In genomic region chr11:89232884-89233480, GRCm38 (mm10) we compare ENCODE assay signal across 16 mouse cellular contexts.
A peak's percentile ranks its signal among the peaks of the same experiment; 100 is the strongest.
DNase-seq lines count a peak whose midpoint lies in the region; ATAC-seq and TF ChIP-seq lines count a peak whose summit lies in the region.
"Had no signal": no experiment of that assay in that cellular context is flagged by ENCODE, and none has a peak within 500 bp of the region (broad histone marks: within the 10 kb centered on the region; RNA-seq: fewer than 3 reads in every experiment).

No protein-coding gene starts in this region.

- H3K36me3 ChIP-seq in hindbrain, embryonic 12.5 days = no peaks in the 10 kb centered on the region
- no peaks in the 10 kb centered on the region for H3K36me3 ChIP-seq in hindbrain, embryonic 14.5 days (replicated peaks; ENCODE audit: control insufficient read depth, insufficient read depth)
- H3K36me3 ChIP-seq in midbrain, postnatal 0 days (ENCODE audit: insufficient read depth, low read length) = no peaks in the 10 kb centered on the region
- H3K36me3 ChIP-seq in midbrain, embryonic 10.5 days = no peaks in the 10 kb centered on the region
- no peaks in the 10 kb centered on the region for H3K36me3 ChIP-seq in forebrain, postnatal 0 days (ENCODE audit: insufficient read depth)
- H3K36me3 ChIP-seq: G1E; heart, embryonic 15.5 days; liver, embryonic 13.5 days had no signal

- no peaks in the 10 kb centered on the region for H3K27me3 ChIP-seq in hindbrain, embryonic 12.5 days
- no peaks in the 10 kb centered on the region for H3K27me3 ChIP-seq in hindbrain, embryonic 14.5 days (ENCODE audit: control insufficient read depth, insufficient read depth, low read length)
- no peaks in the 10 kb centered on the region for H3K27me3 ChIP-seq in midbrain, postnatal 0 days (ENCODE audit: insufficient read depth, low read length)
- H3K27me3 ChIP-seq in midbrain, embryonic 10.5 days (ENCODE audit: low read depth, poor library complexity, severe bottlenecking) = peaks cover 3% of the 10 kb centered on the region; the same call in 1 of the 2 replicates
- H3K27me3 ChIP-seq in forebrain, postnatal 0 days (ENCODE audit: insufficient read depth, low read length) = no peaks in the 10 kb centered on the region
- H3K27me3 ChIP-seq: heart, embryonic 15.5 days; liver, embryonic 13.5 days had no signal

- no peaks in the 10 kb centered on the region for H3K4me1 ChIP-seq in hindbrain, embryonic 12.5 days
- H3K4me1 ChIP-seq in hindbrain, embryonic 14.5 days (replicated peaks; ENCODE audit: control insufficient read depth, insufficient read depth, low read length) = no peaks in the 10 kb centered on the region
- H3K4me1 ChIP-seq in midbrain, postnatal 0 days (ENCODE audit: insufficient read depth, low read length) = no peaks in the 10 kb centered on the region
- peaks cover 3% of the 10 kb centered on the region; the same call in 1 of the 2 replicates for H3K4me1 ChIP-seq in midbrain, embryonic 10.5 days
- no peaks in the 10 kb centered on the region for H3K4me1 ChIP-seq in forebrain, postnatal 0 days (ENCODE audit: insufficient read depth)
- H3K4me1 ChIP-seq: heart, embryonic 15.5 days; liver, embryonic 13.5 days had no signal

- no peak overlapping the region for H3K4me3 ChIP-seq in hindbrain, embryonic 12.5 days
- H3K4me3 ChIP-seq in hindbrain, embryonic 14.5 days (replicated peaks; ENCODE audit: low read length) = no peak overlapping the region
- no peak overlapping the region for H3K4me3 ChIP-seq in midbrain, postnatal 0 days (ENCODE audit: low read depth, low read length)
- H3K4me3 ChIP-seq in midbrain, embryonic 10.5 days = no peak overlapping the region
- no peak overlapping the region for H3K4me3 ChIP-seq in forebrain, postnatal 0 days (ENCODE audit: low read depth, low read length)
- H3K4me3 ChIP-seq: heart, adult 2 months; heart, embryonic 15.5 days; left cerebral cortex, adult 2 months; liver, embryonic 13.5 days had no signal

- no peak for DNase-seq in hindbrain, embryonic 14.5 days (ENCODE audit: low spot score)
- peak; percentile 5 for DNase-seq in midbrain, postnatal 0 days (ENCODE audit: low spot score)
- no peak for DNase-seq in midbrain, embryonic 10.5 days (ENCODE audit: low spot score)
- DNase-seq in forebrain, postnatal 0 days = peak; percentile 66
- peak; percentile 40 for DNase-seq in yolk sac, embryonic 10.5 days (ENCODE audit: low spot score)
- DNase-seq in layer of hippocampus, adult 9-10 months (ENCODE audit: low spot score) = no peak
- DNase-seq: embryo, embryonic 11 days; heart, adult 2 months; liver, embryonic 13.5 days; right cerebral cortex, postnatal 14 days; thymus, postnatal 25 days had no signal

- 0 out of 2 replicates have a peak, but pooled peaks have one; percentile 40 for ATAC-seq in hindbrain, embryonic 12.5 days (ENCODE audit: low FRiP score)
- no peak for ATAC-seq in hindbrain, embryonic 14.5 days (ENCODE audit: low FRiP score)
- no peak for ATAC-seq in midbrain, postnatal 0 days (ENCODE audit: low FRiP score)
- ATAC-seq in forebrain, postnatal 0 days = peak; percentile 76
- ATAC-seq: lung, postnatal 0 days had no signal

- WGBS in hindbrain, embryonic 12.5 days = 68% methylated on average over 9 of the region's 9 CpGs
- 59% methylated on average over 9 of the region's 9 CpGs for WGBS in hindbrain, embryonic 14.5 days
- 53% methylated on average over 9 of the region's 9 CpGs for WGBS in midbrain, postnatal 0 days
- WGBS in midbrain, embryonic 10.5 days = 73% methylated on average over 9 of the region's 9 CpGs
- WGBS in forebrain, postnatal 0 days = 39% methylated on average over 9 of the region's 9 CpGs

- no peak for TF ChIP-seq CTCF in midbrain, postnatal 0 days (IDR thresholded peaks at IDR 0.05)
- TF ChIP-seq CTCF in forebrain, postnatal 0 days (IDR thresholded peaks at IDR 0.05; ENCODE audit: low read depth) = no peak

- no peak overlapping the region for H3K27ac ChIP-seq in hindbrain, embryonic 12.5 days
- H3K27ac ChIP-seq in hindbrain, embryonic 14.5 days = no peak overlapping the region
- H3K27ac ChIP-seq in midbrain, postnatal 0 days (ENCODE audit: low read depth, low read length) = no peak overlapping the region
- no peak overlapping the region; the same call in 1 of the 2 replicates for H3K27ac ChIP-seq in midbrain, embryonic 10.5 days (replicated peaks)
- H3K27ac ChIP-seq in forebrain, postnatal 0 days (ENCODE audit: low read depth, low read length) = no peak overlapping the region
- H3K27ac ChIP-seq: heart, adult 2 months; heart, embryonic 15.5 days; left cerebral cortex, adult 2 months; liver, embryonic 13.5 days had no signal

- no peak overlapping the region for H3K9ac ChIP-seq in hindbrain, embryonic 12.5 days
- H3K9ac ChIP-seq in hindbrain, embryonic 14.5 days = no peak overlapping the region
- no peak overlapping the region for H3K9ac ChIP-seq in midbrain, postnatal 0 days (replicated peaks; ENCODE audit: low read length, poor library complexity, severe bottlenecking)
- no peak overlapping the region for H3K9ac ChIP-seq in forebrain, postnatal 0 days
- H3K9ac ChIP-seq: heart, embryonic 15.5 days; liver, embryonic 13.5 days had no signal

- no peaks in the 10 kb centered on the region; the same call in 1 of the 2 replicates for H3K9me3 ChIP-seq in hindbrain, embryonic 12.5 days (replicated peaks)
- no peaks in the 10 kb centered on the region for H3K9me3 ChIP-seq in hindbrain, embryonic 14.5 days (ENCODE audit: control insufficient read depth, low read length)
- H3K9me3 ChIP-seq in midbrain, postnatal 0 days (ENCODE audit: low read length) = no peaks in the 10 kb centered on the region
- H3K9me3 ChIP-seq in midbrain, embryonic 10.5 days (replicated peaks) = no peaks in the 10 kb centered on the region
- H3K9me3 ChIP-seq in forebrain, postnatal 0 days (ENCODE audit: low read length) = no peaks in the 10 kb centered on the region
- H3K9me3 ChIP-seq: heart, embryonic 15.5 days; liver, embryonic 13.5 days had no signal

- no peak overlapping the region for H3K4me2 ChIP-seq in hindbrain, embryonic 12.5 days (replicated peaks)
- H3K4me2 ChIP-seq in hindbrain, embryonic 14.5 days (replicated peaks) = no peak overlapping the region
- H3K4me2 ChIP-seq in midbrain, postnatal 0 days (ENCODE audit: low read depth, low read length, poor library complexity, severe bottlenecking) = no peak overlapping the region
- no peak overlapping the region for H3K4me2 ChIP-seq in forebrain, postnatal 0 days (ENCODE audit: low read depth)
- H3K4me2 ChIP-seq: heart, embryonic 15.5 days; liver, embryonic 13.5 days had no signal

Comparison
In these comparisons a context has a peak if more than half of its experiments do, and no peak if none do; other contexts are left out.
1. ATAC-seq: peak in hindbrain, embryonic 12.5 days (single experiment) and forebrain, postnatal 0 days (single experiment); none in hindbrain, embryonic 14.5 days (single experiment) and midbrain, postnatal 0 days (single experiment).
2. DNase-seq: peak in midbrain, postnatal 0 days (single experiment), forebrain, postnatal 0 days (single experiment) and yolk sac, embryonic 10.5 days (single experiment); none in hindbrain, embryonic 14.5 days (single experiment), midbrain, embryonic 10.5 days (single experiment) and layer of hippocampus, adult 9-10 months (single experiment).